Comparison of ENCODE assay signal across 7 mouse cellular contexts in the genomic region with DNA sequence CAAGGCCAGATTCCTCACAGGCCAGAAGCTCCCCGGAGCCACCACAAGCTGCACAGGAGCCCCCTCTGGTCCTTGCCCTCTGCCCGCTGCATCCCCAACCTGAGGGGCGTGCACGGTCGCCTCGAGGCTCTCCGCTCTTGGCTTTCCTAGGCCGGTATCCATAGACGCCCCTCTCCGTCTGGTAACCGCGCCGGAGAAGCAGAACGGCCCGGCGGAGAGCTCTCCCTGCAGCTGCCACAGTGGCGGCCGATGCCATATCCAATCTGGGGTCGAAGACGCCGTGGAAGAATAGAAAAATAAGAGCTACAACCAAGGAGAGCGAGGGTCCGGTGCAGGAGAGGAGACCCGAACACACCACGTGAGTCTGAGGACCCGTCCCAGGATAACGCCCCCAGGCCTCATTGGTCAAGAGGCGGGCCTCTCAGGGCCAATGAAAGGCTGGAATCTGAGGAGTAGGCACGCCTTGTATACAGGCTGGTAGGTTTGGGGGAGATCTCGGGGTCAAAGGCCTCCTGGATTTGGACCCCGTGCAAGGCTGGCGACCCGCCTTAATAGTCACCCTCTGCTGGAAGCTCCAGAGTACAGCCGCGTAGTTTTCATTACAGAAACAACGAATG. TPM values are rescaled to one million over a fixed set of nuclear protein-coding genes. Genes with fewer than 3 reads are reported as not detected.
DNase-seq lines count a peak whose midpoint lies in the region; ATAC-seq and TF ChIP-seq lines count a peak whose summit lies in the region.

A gene (minus strand): TSS at position 377 of the 617 bp plus-strand sequence.

- 0% methylated on average over 35 of the region's 36 CpGs for WGBS in embryonic facial prominence, embryonic 14.5 days
- WGBS in intestine, postnatal 0 days = under 1% methylated on average over 36 of the region's 36 CpGs

- peak within 1 kb of the TSS; percentile 68 for H3K4me2 ChIP-seq in embryonic facial prominence, embryonic 14.5 days (ENCODE audit: low read depth, low read length)
- H3K4me2 ChIP-seq in intestine, postnatal 0 days (replicated peaks; ENCODE audit: low read depth) = peak within 1 kb of the TSS; percentile 92

- no peak for TF ChIP-seq POLR2A in bone marrow macrophage, adult 2 months (IDR thresholded peaks at IDR 0.05; ENCODE audit: borderline replicate concordance, low read depth, low read length)

- H3K4me1 ChIP-seq in bone marrow macrophage, adult 2 months (ENCODE audit: control insufficient read depth, insufficient read depth, low read length) = no peaks in the 10 kb centered on the region
- no peaks in the 10 kb centered on the region; the same call in 1 of the 2 replicates for H3K4me1 ChIP-seq in embryonic facial prominence, embryonic 14.5 days (ENCODE audit: control insufficient read depth, insufficient read depth, low read length)
- H3K4me1 ChIP-seq in intestine, postnatal 0 days (replicated peaks; ENCODE audit: control insufficient read depth, insufficient read depth, low read length) = no peaks in the 10 kb centered on the region

- no peaks in the 10 kb centered on the region for H3K27me3 ChIP-seq in embryonic facial prominence, embryonic 14.5 days (replicated peaks; ENCODE audit: control insufficient read depth, insufficient read depth, low read length)
- H3K27me3 ChIP-seq in intestine, postnatal 0 days (replicated peaks; ENCODE audit: control insufficient read depth, insufficient read depth, low read length) = no peaks in the 10 kb centered on the region

- no peaks in the 10 kb centered on the region for H3K9me3 ChIP-seq in embryonic facial prominence, embryonic 14.5 days (ENCODE audit: control insufficient read depth, low read length)
- H3K9me3 ChIP-seq in intestine, postnatal 0 days (ENCODE audit: control insufficient read depth) = no peaks in the 10 kb centered on the region

- intact Hi-C loops in left cerebral cortex, postnatal 36 days (cut with DNase I) = loop anchor here (5.0 kb wide), 1 partner anchor 45 kb away; a partner anchor contains a TSS

- H3K9ac ChIP-seq in embryonic facial prominence, embryonic 14.5 days (ENCODE audit: low read depth, low read length) = peak within 1 kb of the TSS; percentile 66
- H3K9ac ChIP-seq in intestine, postnatal 0 days (ENCODE audit: low read depth, low read length) = peak within 1 kb of the TSS; percentile 69

- H3K4me3 ChIP-seq in bone marrow macrophage, adult 2 months (ENCODE audit: insufficient read depth, low read length) = peak within 1 kb of the TSS; percentile 19; the same call in 1 of the 2 replicates
- H3K4me3 ChIP-seq in embryonic facial prominence, embryonic 14.5 days (ENCODE audit: low read depth, low read length) = peak within 1 kb of the TSS; percentile 53
- peak within 1 kb of the TSS; percentile 57 for H3K4me3 ChIP-seq in intestine, postnatal 0 days (ENCODE audit: low read depth, low read length)

- TF ChIP-seq CTCF in bone marrow macrophage, adult 2 months (IDR thresholded peaks at IDR 0.05; ENCODE audit: low read depth, low read length) = no peak
- TF ChIP-seq CTCF in intestine, postnatal 0 days (IDR thresholded peaks at IDR 0.05; ENCODE audit: low read depth) = peak; percentile 54

- H3K36me3 ChIP-seq in embryonic facial prominence, embryonic 14.5 days (ENCODE audit: control insufficient read depth, insufficient read depth, low read length) = no peaks in the 10 kb centered on the region
- no peaks in the 10 kb centered on the region for H3K36me3 ChIP-seq in intestine, postnatal 0 days (ENCODE audit: control insufficient read depth, insufficient read depth)

- H3K27ac ChIP-seq in bone marrow macrophage, adult 2 months (ENCODE audit: insufficient read depth, low read depth, low read length) = no peak within 1 kb of the TSS
- H3K27ac ChIP-seq in embryonic facial prominence, embryonic 14.5 days (replicated peaks; ENCODE audit: low read depth, low read length) = no peak within 1 kb of the TSS
- no peak within 1 kb of the TSS for H3K27ac ChIP-seq in intestine, postnatal 0 days (ENCODE audit: low read depth, low read length)

- peak; percentile 88 for DNase-seq in embryonic facial prominence, embryonic 14.5 days (ENCODE audit: low spot score)
- DNase-seq in heart, adult 18-20 months = peak; percentile 79 to 82
- DNase-seq in left cerebral cortex, postnatal 36 days (ENCODE audit: low spot score in 2 of 2) = peak; percentile 71 to 78
- peak; percentile 73 for DNase-seq in right cerebral cortex, postnatal 25 days

- peak; percentile 95 for ATAC-seq in embryonic facial prominence, embryonic 14.5 days (ENCODE audit: low read depth)
- ATAC-seq in intestine, postnatal 0 days = peak; percentile 78
- peak; percentile 88 for ATAC-seq in megakaryocyte-erythroid progenitor cell, adult 5-6 weeks (replicated peaks; ENCODE audit: low FRiP score, low TSS enrichment, poor library complexity, severe bottlenecking)

RNA-seq across cellular contexts. Expression of the gene that starts here (rescaled TPM):
- 0.23 and 1.3 TPM in 2 replicates for polyA plus RNA-seq in bone marrow macrophage, adult 2 months (2012; ENCODE audit: insufficient read depth, insufficient read length, missing spikeins)
- 1.9 and 2.2 TPM in 2 replicates for polyA plus RNA-seq in embryonic facial prominence, embryonic 14.5 days (2014; fragmentation: Nextera tagmentation; extraction: Ambion mirVana)
- 1 to 10 TPM; 4.2 to 5.1 TPM for total RNA-seq in heart, adult 18-20 months (2021)
- 0.26 and 0.27 TPM in 2 replicates for polyA plus RNA-seq in intestine, postnatal 0 days (2015; fragmentation: Nextera tagmentation; extraction: Ambion mirVana)
- total RNA-seq in left cerebral cortex, postnatal 36 days (2021) = 10 to 100 TPM in 1 of 2 experiments, 1 to 10 TPM in 1; 9.0 to 11.0 TPM
- 2.4 and 2.7 TPM in 2 replicates for total RNA-seq in megakaryocyte-erythroid progenitor cell, adult 5-6 weeks (2014; fragmentation: Nextera tagmentation)
- 1.1 and 5.7 TPM in 2 replicates for total RNA-seq in megakaryocyte-erythroid progenitor cell, adult 5-6 weeks (2017)

Comparison
In these comparisons a context has a peak if more than half of its experiments do, and no peak if none do; other contexts are left out.
1. Peak in ATAC-seq, H3K4me3 ChIP-seq, H3K9ac ChIP-seq and H3K4me2 ChIP-seq in intestine, postnatal 0 days; RNA of the gene not detected or under 1 TPM.